ENCODE assay signal across 26 mouse cellular contexts in genomic region chr3:113631611-113632010, GRCm38 (mm10). TPM values are rescaled to one million over a fixed set of nuclear protein-coding genes. Genes with fewer than 3 reads are reported as not detected.
A peak's percentile ranks its signal among the peaks of the same experiment; 100 is the strongest.
DNase-seq lines count a peak whose midpoint lies in the region; ATAC-seq and TF ChIP-seq lines count a peak whose summit lies in the region.
"Had no signal": no experiment of that assay in that cellular context is flagged by ENCODE, and none has a peak within 500 bp of the region (broad histone marks: within the 10 kb centered on the region; RNA-seq: fewer than 3 reads in every experiment).

No protein-coding gene starts in this region.

- H3K36me3 ChIP-seq in E14TG2a.4 (ENCODE audit: insufficient read depth, low read length), result peaks cover 13% of the 10 kb centered on the region
- H3K36me3 ChIP-seq in liver, embryonic 15.5 days (replicated peaks), result peaks cover 5% of the 10 kb centered on the region; the same call in 1 of the 2 replicates

- peaks cover 11% of the 10 kb centered on the region for H3K4me1 ChIP-seq in E14TG2a.4 (replicated peaks; ENCODE audit: low read depth, low read length)
- peaks cover 28% of the 10 kb centered on the region for H3K4me1 ChIP-seq in liver, embryonic 15.5 days (replicated peaks)
- H3K4me1 ChIP-seq: embryonic facial prominence, embryonic 13.5 days had no signal

- H3K4me2 ChIP-seq in liver, embryonic 15.5 days, result peak overlapping the region; percentile 70

- H3K27ac ChIP-seq in liver, embryonic 15.5 days (replicated peaks), result peak overlapping the region; percentile 39
- H3K27ac ChIP-seq: embryonic facial prominence, embryonic 13.5 days; forebrain, embryonic 13.5 days; heart, adult 2 months; heart, embryonic 13.5 days; kidney, postnatal 0 days had no signal

- DNase-seq in c-Kit-positive CD71-positive TER-119-negative erythroid progenitor cells, embryonic 14.5 days (ENCODE audit: low read depth), result peak; percentile 65
- peak; percentile 15 for DNase-seq in liver
- no peak for DNase-seq in kidney, postnatal 36 days
- no peak for DNase-seq in ovary, adult 18-20 months (ENCODE audit: low spot score)
- DNase-seq in cerebellum, postnatal 36 days, result no peak
- DNase-seq in kidney, postnatal 4 days, result no peak
- DNase-seq: adrenal gland, adult 8-10 months; cerebellum, adult 11-12 months; cerebellum, adult 9-11 months; gastrocnemius, postnatal 36 days; heart, adult 2 months; heart, postnatal 10 days; kidney, adult 18-20 months; lung, embryonic 14.5 days; lung, postnatal 14 days; right cerebral cortex, adult 18-20 months had no signal

- no peak overlapping the region for H3K9ac ChIP-seq in liver, embryonic 15.5 days
- H3K9ac ChIP-seq: forebrain, embryonic 13.5 days had no signal

- H3K4me3 ChIP-seq in E14TG2a.4 (replicated peaks; ENCODE audit: low read length), result 0 out of 2 replicates have a peak overlapping the region, but pooled peaks have one; percentile 91
- peak overlapping the region; percentile 83 for H3K4me3 ChIP-seq in liver, embryonic 15.5 days (replicated peaks)
- H3K4me3 ChIP-seq: heart, adult 2 months had no signal

- H3K27me3 ChIP-seq in E14TG2a.4 (ENCODE audit: insufficient read depth, low read length), result no peaks in the 10 kb centered on the region
- no peaks in the 10 kb centered on the region for H3K27me3 ChIP-seq in liver, embryonic 15.5 days
- H3K27me3 ChIP-seq: embryonic facial prominence, embryonic 13.5 days; forebrain, embryonic 13.5 days; heart, embryonic 13.5 days had no signal

- no peaks in the 10 kb centered on the region for H3K9me3 ChIP-seq in E14TG2a.4 (ENCODE audit: low read length)
- no peaks in the 10 kb centered on the region for H3K9me3 ChIP-seq in liver, embryonic 15.5 days (replicated peaks)
- H3K9me3 ChIP-seq: embryonic facial prominence, embryonic 13.5 days; forebrain, embryonic 13.5 days; heart, embryonic 13.5 days; midbrain, embryonic 10.5 days had no signal

- TF ChIP-seq CTCF in E14TG2a.4 (conservative IDR thresholded peaks at IDR 0.05; ENCODE audit: low read length), result no peak

- ATAC-seq in liver, embryonic 15.5 days (ENCODE audit: insufficient read depth), result peak; percentile 7
- ATAC-seq: CD4-positive, CD25-positive, alpha-beta regulatory T cell, adult 4 months; forebrain, embryonic 13.5 days; hindbrain, embryonic 16.5 days; midbrain, embryonic 16.5 days had no signal

RNA-seq across cellular contexts. Expression of gene Rnpc3, which starts 1.7 kb away (rescaled TPM):
- polyA plus RNA-seq in liver, embryonic 15.5 days (2015; fragmentation: Nextera tagmentation; extraction: Ambion mirVana), result 15.4 and 15.5 TPM in 2 replicates

RNA-seq across cellular contexts. Expression of gene Amy1, which starts 25.1 kb away (rescaled TPM):
- polyA plus RNA-seq in liver, embryonic 15.5 days (2015; fragmentation: Nextera tagmentation; extraction: Ambion mirVana), result 18.5 and 21.0 TPM in 2 replicates

Comparison
In these comparisons a context has a peak if more than half of its experiments do, and no peak if none do; other contexts are left out.
1. DNase-seq: peak in c-Kit-positive CD71-positive TER-119-negative erythroid progenitor cells, embryonic 14.5 days (single experiment) and liver (single experiment); none in kidney, postnatal 36 days (0 of 2), ovary, adult 18-20 months (single experiment), cerebellum, postnatal 36 days (0 of 2) and kidney, postnatal 4 days (0 of 2).